Mouse (Mus musculus): Measurements from ENCODE around the gene Tyw5. TPM values are rescaled to one million over a fixed set of nuclear protein-coding genes. Genes with fewer than 3 reads are reported as not detected.

Tyw5 gene
- total and polyA plus RNA-seq, 3 experiments: 20.3 to 50.1 (median 21.0) TPM

GRCm38 (mm10) chr1:57402116-57402515, 4.8 kb downstream of the Tyw5 start:
- Histone ChIP-seq H3K4me1 (ENCODE audit: control insufficient read depth in 1 of 2, insufficient read depth in 2 of 2) (peaks cover 2 to 8% of the 10 kb centered on the region in 2 experiments; a peak in 2 of 4 replicates), H3K9me3 (replicated peaks; ENCODE audit: low read length) (no peaks in the 10 kb centered on the region), H3K4me2 (ENCODE audit: insufficient read depth, low read depth, poor library complexity, severe bottlenecking) (no peak overlapping the region), H3K9ac (ENCODE audit: insufficient read depth, low read depth) (no peak overlapping the region), H3K4me3 (replicated peaks in 1 of 3; ENCODE audit: low read depth in 2 of 3, low read length in 2 of 3, poor library complexity in 1 of 3) (no peak overlapping the region), H3K79me2 (replicated peaks; ENCODE audit: control insufficient read depth, extremely low read depth, insufficient read depth, poor library complexity, severe bottlenecking) (peaks cover 15% of the 10 kb centered on the region), H3K27ac (ENCODE audit: insufficient read depth, low read depth) (no peak overlapping the region), H3K36me3 (replicated peaks in 1 of 2; ENCODE audit: control insufficient read depth in 1 of 2, insufficient read depth in 1 of 2, low read length in 1 of 2) (peaks cover 14 to 46% of the 10 kb centered on the region in 2 experiments), H3K27me3 (replicated peaks) (no peaks in the 10 kb centered on the region)
- in situ Hi-C loops (cut with MboI; ENCODE audit: low pct_ligation_motif_present, low pct_unique_long_range_greater_than_20kb, low sequenced_read_pairs): no loop called here
- dilution Hi-C loops (cut with MboI; ENCODE audit: extremely low pct_ligation_motif_present, extremely low pct_unique_long_range_greater_than_20kb, low sequenced_read_pairs): no loop called here
- DNase-seq (ENCODE audit: extremely low read depth): no peak
- TF ChIP-seq MAX (IDR thresholded peaks at IDR 0.05; ENCODE audit: low read length) (no peak), SMC3 (IDR thresholded peaks at IDR 0.05; ENCODE audit: low read depth, low read length) (no peak), JUND (conservative IDR thresholded peaks at IDR 0.05; ENCODE audit: low read depth, low read length) (no peak), ZC3H11A (IDR thresholded peaks at IDR 0.05; ENCODE audit: low read depth, low read length) (no peak), ELF1 (IDR thresholded peaks at IDR 0.05; ENCODE audit: low read depth, low read length) (no peak), POLR2AphosphoS2 (IDR thresholded peaks at IDR 0.05; ENCODE audit: low read depth, low read length) (no peak), E2F4 (IDR thresholded peaks at IDR 0.05; ENCODE audit: insufficient replicate concordance, low read depth, low read length) (no peak), MAFK (IDR thresholded peaks at IDR 0.05; ENCODE audit: insufficient replicate concordance, low read length) (no peak), MXI1 (IDR thresholded peaks at IDR 0.05; ENCODE audit: low read depth, low read length) (no peak), PAX5 (IDR thresholded peaks at IDR 0.05; ENCODE audit: low read length) (no peak), CHD1 (IDR thresholded peaks at IDR 0.05; ENCODE audit: low read depth, low read length) (no peak)

DNA sequence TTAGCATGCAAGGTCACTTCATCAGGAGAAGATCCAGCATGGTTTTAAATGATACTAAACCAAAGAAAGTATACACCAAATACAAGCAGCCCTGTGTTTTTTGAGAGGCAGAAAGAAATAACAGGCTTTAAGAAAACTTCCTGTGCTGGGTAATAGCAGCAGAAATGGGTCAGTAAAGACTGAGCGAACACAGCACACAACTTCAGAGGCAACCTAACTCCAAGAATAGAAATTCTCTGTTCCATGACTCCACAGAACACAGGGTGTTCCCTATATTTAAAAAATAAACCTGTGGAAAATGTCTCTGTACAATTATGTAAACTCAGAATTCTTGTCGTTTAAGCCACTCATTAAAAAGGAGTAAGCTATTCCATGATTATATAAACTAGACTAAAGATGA, 6.0 kb downstream of the Tyw5 start:
- no peaks in the 10 kb centered on the region for H3K9me3 ChIP-seq (replicated peaks; ENCODE audit: low read length)
- peaks cover 17 to 55% of the 10 kb centered on the region in 2 experiments for H3K36me3 ChIP-seq (replicated peaks in 1 of 2; ENCODE audit: control insufficient read depth in 1 of 2, insufficient read depth in 1 of 2, low read length in 1 of 2)
- DNase-seq (ENCODE audit: extremely low read depth): no peak
- H3K4me1 ChIP-seq (ENCODE audit: control insufficient read depth in 1 of 2, insufficient read depth in 2 of 2): peaks cover 2 to 8% of the 10 kb centered on the region in 2 experiments; a peak in 2 of 4 replicates
- no peak overlapping the region for H3K27ac ChIP-seq (ENCODE audit: insufficient read depth, low read depth)
- H3K79me2 ChIP-seq (replicated peaks; ENCODE audit: control insufficient read depth, extremely low read depth, insufficient read depth, poor library complexity, severe bottlenecking): peaks cover 10% of the 10 kb centered on the region
- no peak for TF ChIP-seq E2F4 (IDR thresholded peaks at IDR 0.05; ENCODE audit: insufficient replicate concordance, low read depth, low read length)
- TF ChIP-seq JUN (IDR thresholded peaks at IDR 0.05; ENCODE audit: insufficient read depth, low read depth, low read length): no peak
- TF ChIP-seq USF2 (conservative IDR thresholded peaks at IDR 0.05; ENCODE audit: low read depth, low read length): no peak
- TF ChIP-seq ZKSCAN1 (IDR thresholded peaks at IDR 0.05; ENCODE audit: borderline replicate concordance, low read depth, low read length): no peak
- no peak for TF ChIP-seq KAT2A (IDR thresholded peaks at IDR 0.05; ENCODE audit: insufficient replicate concordance, low read length)
- no peak for TF ChIP-seq POLR2AphosphoS2 (IDR thresholded peaks at IDR 0.05; ENCODE audit: low read depth, low read length)
- TF ChIP-seq SMC3 (IDR thresholded peaks at IDR 0.05; ENCODE audit: low read depth, low read length): no peak
- TF ChIP-seq CTCF (conservative IDR thresholded peaks at IDR 0.05 in 1 of 2, IDR thresholded peaks at IDR 0.05 in 1 of 2; ENCODE audit: low read depth in 2 of 2, low read length in 2 of 2): no peak
- TF ChIP-seq MYC (IDR thresholded peaks at IDR 0.05; ENCODE audit: low read depth, low read length): no peak
- TF ChIP-seq IRF4 (IDR thresholded peaks at IDR 0.05; ENCODE audit: low read depth, low read length): no peak
- TF ChIP-seq ZC3H11A (IDR thresholded peaks at IDR 0.05; ENCODE audit: low read depth, low read length): no peak
- TF ChIP-seq HCFC1 (IDR thresholded peaks at IDR 0.05; ENCODE audit: low read depth, low read length): no peak
- TF ChIP-seq MAX (IDR thresholded peaks at IDR 0.05; ENCODE audit: low read length): no peak
- no peak for TF ChIP-seq TBP (conservative IDR thresholded peaks at IDR 0.05; ENCODE audit: low read depth, low read length)
- no peak for TF ChIP-seq MXI1 (IDR thresholded peaks at IDR 0.05; ENCODE audit: low read depth, low read length)
- TF ChIP-seq ELF1 (IDR thresholded peaks at IDR 0.05; ENCODE audit: low read depth, low read length): no peak
- TF ChIP-seq UBTF (IDR thresholded peaks at IDR 0.05; ENCODE audit: low read depth, low read length): no peak
- TF ChIP-seq SIN3A (IDR thresholded peaks at IDR 0.05; ENCODE audit: low read length): no peak
- no peak for TF ChIP-seq TCF12 (IDR thresholded peaks at IDR 0.05; ENCODE audit: low read depth, low read length)
- H3K4me2 ChIP-seq (ENCODE audit: insufficient read depth, low read depth, poor library complexity, severe bottlenecking): no peak overlapping the region
- H3K9ac ChIP-seq (ENCODE audit: insufficient read depth, low read depth): no peak overlapping the region
- dilution Hi-C loops (cut with MboI; ENCODE audit: extremely low pct_ligation_motif_present, extremely low pct_unique_long_range_greater_than_20kb, low sequenced_read_pairs): no loop called here
- in situ Hi-C loops (cut with MboI; ENCODE audit: low pct_ligation_motif_present, low pct_unique_long_range_greater_than_20kb, low sequenced_read_pairs): no loop called here
- H3K27me3 ChIP-seq (replicated peaks): no peaks in the 10 kb centered on the region
- H3K4me3 ChIP-seq (replicated peaks in 1 of 3; ENCODE audit: low read depth in 2 of 3, low read length in 2 of 3, poor library complexity in 1 of 3): no peak overlapping the region
